Mouse (Mus musculus) ES-Bruce4 (cell line): ENCODE data around the gene Gstt1.

Experiments
- CTCF ChIP-seq: IDR thresholded peaks from one replicate; pipeline ENCODE4 v1.8.1; 2011; ENCODE audit warnings: low read depth, low read length
- POLR2A ChIP-seq: IDR thresholded peaks from one replicate; pipeline ENCODE4 v1.8.1; 2011; ENCODE audit warnings: low read length; ENCODE audit not compliant: insufficient read depth

GRCm38 (mm10) chr10:75827668-75828360 lies 29.4 kb upstream of the Gstt1 start:
- TF ChIP-seq POLR2A (no peak), CTCF (no peak)
